Mouse (Mus musculus): ENCODE measurements around the gene Gng13.

- TF ChIP-seq CTCF (IDR thresholded peaks at IDR 0.05; ENCODE audit: control insufficient read depth, insufficient read depth, insufficient replicate concordance, low read depth, low read length) (no peak), POLR2A (IDR thresholded peaks at IDR 0.05; ENCODE audit: control insufficient read depth, low read depth, low read length) (no peak)
These were observed 44.0 kb upstream of the Gng13 start for GRCm38 (mm10) chr17:25672982-25673381.

Data from testis, adult 2 months (tissue).